Comparison of ENCODE assay signal across 26 mouse cellular contexts in genomic region chr6:100027524-100027923, GRCm38 (mm10).
"Had no signal": no experiment of that assay in that cellular context is flagged by ENCODE, and none has a peak within 500 bp of the region (broad histone marks: within the 10 kb centered on the region; RNA-seq: fewer than 3 reads in every experiment).

No protein-coding gene starts in this region.

- H3K27ac ChIP-seq: embryonic facial prominence, embryonic 10.5 days; embryonic facial prominence, embryonic 12.5 days; embryonic facial prominence, embryonic 13.5 days; embryonic facial prominence, embryonic 15.5 days; forebrain, embryonic 10.5 days; forebrain, embryonic 12.5 days; forebrain, embryonic 13.5 days; forebrain, embryonic 15.5 days; gastrocnemius, adult 2 months; heart, adult 2 months; heart, embryonic 10.5 days; heart, embryonic 13.5 days had no signal

- H3K9ac ChIP-seq: embryonic facial prominence, embryonic 12.5 days; embryonic facial prominence, embryonic 13.5 days; embryonic facial prominence, embryonic 15.5 days; forebrain, embryonic 12.5 days; forebrain, embryonic 13.5 days; forebrain, embryonic 15.5 days; forebrain, postnatal 0 days; heart, embryonic 12.5 days; heart, embryonic 13.5 days had no signal

- DNase-seq: cerebellum, postnatal 14 days; cerebellum, postnatal 25 days; cerebellum, postnatal 36 days; embryo, embryonic 11 days; forebrain, postnatal 0 days; gastrocnemius, adult 2 months; gastrocnemius, postnatal 10 days; gastrocnemius, postnatal 25 days; gastrocnemius, postnatal 36 days; heart, adult 11 months; heart, adult 18-20 months; heart, adult 2 months had no signal

- H3K4me1 ChIP-seq: heart, embryonic 10.5 days; heart, embryonic 12.5 days; heart, embryonic 13.5 days had no signal

- ATAC-seq: forebrain, embryonic 13.5 days; forebrain, embryonic 14.5 days; forebrain, embryonic 15.5 days; forebrain, embryonic 16.5 days; forebrain, postnatal 0 days had no signal

- H3K9me3 ChIP-seq: embryonic facial prominence, embryonic 10.5 days; embryonic facial prominence, embryonic 12.5 days; embryonic facial prominence, embryonic 13.5 days; embryonic facial prominence, embryonic 15.5 days; forebrain, embryonic 10.5 days; forebrain, embryonic 12.5 days; forebrain, embryonic 13.5 days; forebrain, embryonic 15.5 days; heart, embryonic 10.5 days; heart, embryonic 12.5 days; heart, embryonic 13.5 days had no signal

- H3K4me2 ChIP-seq: embryonic facial prominence, embryonic 12.5 days; embryonic facial prominence, embryonic 13.5 days; embryonic facial prominence, embryonic 15.5 days; forebrain, embryonic 12.5 days; forebrain, embryonic 13.5 days; forebrain, embryonic 15.5 days; heart, embryonic 12.5 days; heart, embryonic 13.5 days had no signal

- H3K4me3 ChIP-seq: embryonic facial prominence, embryonic 10.5 days; embryonic facial prominence, embryonic 12.5 days; embryonic facial prominence, embryonic 13.5 days; embryonic facial prominence, embryonic 15.5 days; erythroblast, embryonic 14.5 days; forebrain, embryonic 10.5 days; forebrain, embryonic 12.5 days; forebrain, embryonic 13.5 days; forebrain, embryonic 15.5 days; gastrocnemius, adult 2 months; heart, adult 2 months; heart, embryonic 10.5 days; heart, embryonic 12.5 days; heart, embryonic 13.5 days had no signal

- H3K36me3 ChIP-seq: embryonic facial prominence, embryonic 10.5 days; embryonic facial prominence, embryonic 12.5 days; embryonic facial prominence, embryonic 13.5 days; embryonic facial prominence, embryonic 15.5 days; forebrain, embryonic 10.5 days; forebrain, embryonic 12.5 days; forebrain, embryonic 15.5 days; heart, embryonic 10.5 days; heart, embryonic 12.5 days; heart, embryonic 13.5 days had no signal

- H3K27me3 ChIP-seq: embryonic facial prominence, embryonic 13.5 days; embryonic facial prominence, embryonic 15.5 days; forebrain, embryonic 15.5 days had no signal
